Mouse (Mus musculus): ENCODE results near the gene Mars.

Gene Mars

GRCm38 (mm10) chr10:127261706-127262547, 49.7 kb downstream of the Mars start:
- no peak for DNase-seq (ENCODE audit: low read depth)

- DNase-seq (ENCODE audit: low read depth), result no peak
These were observed 53.1 kb downstream of the Mars start for GRCm38 (mm10) chr10:127258489-127258888.

- DNase-seq (ENCODE audit: low read depth), result no peak
These were observed 53.8 kb downstream of the Mars start for GRCm38 (mm10) chr10:127257790-127258189.

GRCm38 (mm10) chr10:127255625-127256345, 55.8 kb downstream of the Mars start:
- DNase-seq (ENCODE audit: low read depth), result peak; percentile 49

- DNase-seq (ENCODE audit: low read depth), result no peak
These were observed 60.8 kb downstream of the Mars start for GRCm38 (mm10) chr10:127250810-127251209.
